Mouse (Mus musculus) liver, postnatal 0 days (tissue): ENCODE measurements around the gene 1600002K03Rik. TPM values are rescaled to one million over a fixed set of nuclear protein-coding genes. Genes with fewer than 3 reads are reported as not detected.

Source experiments
- ATAC-seq: fragments of 200-750 bp; cut with Nextera tagmentation; 2 replicates; pipeline ENCODE4 v1.8.0; 2017; ENCODE audit warnings: mild to moderate bottlenecking, moderate library complexity
- DNase-seq: peaks from one replicate; pipeline ENCODE4 v3.0.0-alpha.2; 2016
- H3K27ac ChIP-seq: fragments of 300-500 bp; sonication (generic); 2 replicates; pipeline ENCODE4 v1.5.1; 2014; ENCODE audit warnings: antibody characterized with exemption, moderate library complexity, mild to moderate bottlenecking, low read depth
- H3K27me3 ChIP-seq: fragments of 300-500 bp; sonication (generic); 2 replicates; pipeline ENCODE4 v1.6.1; 2014; ENCODE audit warnings: low read length, control low read depth, mixed read lengths; ENCODE audit not compliant: insufficient read depth
- H3K36me3 ChIP-seq: fragments of 300-500 bp; sonication (generic); replicated peaks from 2 replicates; pipeline ENCODE4 v1.6.1; 2014; ENCODE audit warnings: mild to moderate bottlenecking, control low read depth, low read length, moderate library complexity, mixed read lengths; ENCODE audit not compliant: insufficient read depth
- H3K4me1 ChIP-seq: fragments of 300-500 bp; sonication (generic); 2 replicates; pipeline ENCODE4 v1.6.1; 2014; ENCODE audit warnings: antibody characterized with exemption, mild to moderate bottlenecking, control low read depth; ENCODE audit not compliant: insufficient read depth
- H3K4me2 ChIP-seq: fragments of 300-500 bp; sonication (generic); 2 replicates; pipeline ENCODE4 v1.6.1; 2014; ENCODE audit warnings: low read depth, mild to moderate bottlenecking, low read length, moderate library complexity, mixed read lengths
- H3K4me3 ChIP-seq: fragments of 300-500 bp; sonication (generic); 2 replicates; pipeline ENCODE4 v1.5.1; 2014; ENCODE audit warnings: low read depth, low read length
- H3K9ac ChIP-seq: fragments of 300-500 bp; sonication (generic); replicated peaks from 2 replicates; pipeline ENCODE4 v1.6.1; 2014; ENCODE audit warnings: mild to moderate bottlenecking, moderate library complexity
- H3K9me3 ChIP-seq: fragments of 300-500 bp; sonication (generic); 2 replicates; pipeline ENCODE4 v1.6.1; 2016; ENCODE audit warnings: mild to moderate bottlenecking, control low read depth, low read length, mixed read lengths
- CTCF ChIP-seq: sonication (generic); IDR thresholded peaks from 2 replicates; pipeline ENCODE4 v1.5.1; 2016; ENCODE audit warnings: antibody characterized with exemption, low read depth
- EP300 ChIP-seq: IDR thresholded peaks from 2 replicates; pipeline ENCODE4 v1.6.1; 2016; ENCODE audit warnings: antibody characterized with exemption, low read depth, mild to moderate bottlenecking
- WGBS: fragments of 180-500 bp; shearing (Covaris S2); extraction: QIAGEN DNeasy Blood & Tissue Kit; methylation state at CpG from one replicate; pipeline ENCODE4 v1.1.7; 2014; ENCODE audit not compliant: insufficient replicate concordance; 5-methylcytosine and 5-hydroxymethylcytosine counted together
- polyA plus RNA-seq: library from polyadenylated mRNA; unstranded; fragments of >200 nt; fragmentation: Nextera tagmentation; extraction: Ambion mirVana; gene quantifications from 2 replicates; pipeline ENCODE4 v1.2.1, GENCODE M21; 2015

1600002K03Rik gene
- polyA plus RNA-seq, 1 experiment from 2014 or later, result 6.8 TPM

GRCm38 (mm10) chr10:80182547-80182946, 9.8 kb downstream of the 1600002K03Rik start:
- H3K27me3 ChIP-seq, result peaks cover 57% of the 10 kb centered on the region
- DNase-seq, result no peak
- no peak overlapping the region for H3K27ac ChIP-seq
- TF ChIP-seq EP300 (no peak), CTCF (no peak)
- H3K36me3 ChIP-seq, result no peaks in the 10 kb centered on the region
- no peak overlapping the region for H3K4me2 ChIP-seq
- no peak overlapping the region for H3K9ac ChIP-seq
- WGBS, result 82% methylated on average over 7 of the region's 7 CpGs
- H3K4me1 ChIP-seq, result peaks cover 3% of the 10 kb centered on the region; the same call in 1 of the 2 replicates
- H3K9me3 ChIP-seq, result no peaks in the 10 kb centered on the region
- no peak for ATAC-seq
- no peak overlapping the region for H3K4me3 ChIP-seq

GRCm38 (mm10) chr10:80186649-80187048, 13.9 kb downstream of the 1600002K03Rik start:
- Histone ChIP-seq H3K4me1 (peaks cover 7% of the 10 kb centered on the region; the same call in 1 of the 2 replicates), H3K4me3 (no peak overlapping the region), H3K27me3 (peaks cover 61% of the 10 kb centered on the region), H3K9ac (no peak overlapping the region), H3K9me3 (no peaks in the 10 kb centered on the region), H3K36me3 (no peaks in the 10 kb centered on the region), H3K27ac (no peak overlapping the region), H3K4me2 (no peak overlapping the region)
- WGBS, result 27% methylated on average over 27 of the region's 27 CpGs
- ATAC-seq (no peak), DNase-seq (no peak)
- TF ChIP-seq EP300, result no peak
- TF ChIP-seq CTCF, result no peak

GRCm38 (mm10) chr10:80187739-80188138, 15.0 kb downstream of the 1600002K03Rik start:
- peaks cover 7% of the 10 kb centered on the region; the same call in 1 of the 2 replicates for H3K4me1 ChIP-seq
- DNase-seq (no peak), ATAC-seq (no peak)
- no peak overlapping the region for H3K4me2 ChIP-seq
- no peaks in the 10 kb centered on the region for H3K9me3 ChIP-seq
- peaks cover 63% of the 10 kb centered on the region for H3K27me3 ChIP-seq
- H3K36me3 ChIP-seq, result no peaks in the 10 kb centered on the region
- WGBS, result 84% methylated on average over 10 of the region's 10 CpGs
- H3K4me3 ChIP-seq, result no peak overlapping the region
- H3K9ac ChIP-seq, result no peak overlapping the region
- TF ChIP-seq EP300 (no peak), CTCF (no peak)
- H3K27ac ChIP-seq, result no peak overlapping the region

- Histone ChIP-seq H3K9me3 (no peaks in the 10 kb centered on the region), H3K4me1 (peaks cover 7% of the 10 kb centered on the region; the same call in 1 of the 2 replicates), H3K4me3 (no peak overlapping the region), H3K36me3 (no peaks in the 10 kb centered on the region), H3K27me3 (peaks cover 64% of the 10 kb centered on the region), H3K27ac (no peak overlapping the region), H3K4me2 (no peak overlapping the region), H3K9ac (no peak overlapping the region)
- DNase-seq (no peak), ATAC-seq (no peak)
- WGBS, result 77% methylated on average over 15 of the region's 15 CpGs
- TF ChIP-seq CTCF, result no peak
- TF ChIP-seq EP300, result no peak
Measured at GRCm38 (mm10) chr10:80188453-80189024, 15.8 kb downstream of the 1600002K03Rik start.

- WGBS, result 3% methylated on average over 21 of the region's 21 CpGs
- no peak overlapping the region for H3K9ac ChIP-seq
- H3K4me2 ChIP-seq, result peak overlapping the region; percentile 65
- DNase-seq (no peak), ATAC-seq (no peak)
- TF ChIP-seq CTCF (no peak), EP300 (no peak)
- no peaks in the 10 kb centered on the region for H3K36me3 ChIP-seq
- H3K27ac ChIP-seq, result no peak overlapping the region
- H3K27me3 ChIP-seq, result peaks cover 66% of the 10 kb centered on the region
- H3K9me3 ChIP-seq, result no peaks in the 10 kb centered on the region
- H3K4me1 ChIP-seq, result peaks cover 7% of the 10 kb centered on the region; the same call in 1 of the 2 replicates
- peak overlapping the region; percentile 27 for H3K4me3 ChIP-seq
Measured at GRCm38 (mm10) chr10:80189999-80190398, 17.3 kb downstream of the 1600002K03Rik start.

- TF ChIP-seq EP300 (no peak), CTCF (no peak)
- peak overlapping the region; percentile 65 for H3K4me2 ChIP-seq
- H3K27ac ChIP-seq, result no peak overlapping the region
- DNase-seq, result peak; percentile 48
- WGBS, result under 1% methylated on average over 43 of the region's 48 CpGs
- H3K4me3 ChIP-seq, result peak overlapping the region; percentile 27
- ATAC-seq, result no peak
- H3K9ac ChIP-seq, result no peak overlapping the region
- no peaks in the 10 kb centered on the region for H3K36me3 ChIP-seq
- H3K4me1 ChIP-seq, result peaks cover 7% of the 10 kb centered on the region; the same call in 1 of the 2 replicates
- H3K9me3 ChIP-seq, result no peaks in the 10 kb centered on the region
- H3K27me3 ChIP-seq, result peaks cover 66% of the 10 kb centered on the region
Measured at GRCm38 (mm10) chr10:80190491-80191051, 17.8 kb downstream of the 1600002K03Rik start.
